In the genomic region with DNA sequence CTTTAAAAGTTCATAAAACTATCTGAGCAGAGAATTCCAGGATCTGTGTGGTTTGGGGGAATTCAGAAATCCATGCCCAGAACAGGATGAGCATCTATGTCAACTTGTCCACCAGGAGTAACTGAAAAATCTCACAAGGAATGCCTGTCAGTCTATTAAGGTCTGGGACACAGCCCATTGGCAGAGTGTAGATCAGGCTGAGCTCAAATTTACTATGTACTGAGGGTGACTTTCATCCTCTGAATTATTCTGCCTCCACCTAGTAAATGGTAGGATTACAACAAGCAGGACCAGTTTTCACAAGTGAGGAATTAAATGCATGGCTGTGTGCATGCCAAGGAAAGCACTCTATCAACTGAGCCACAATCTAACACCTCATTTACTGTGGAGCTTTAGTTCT, we compare ENCODE assay signal across 11 mouse cellular contexts. TPM values are rescaled to one million over a fixed set of nuclear protein-coding genes. Genes with fewer than 3 reads are reported as not detected.
DNase-seq lines count a peak whose midpoint lies in the region; ATAC-seq and TF ChIP-seq lines count a peak whose summit lies in the region.
"Had no signal": no experiment of that assay in that cellular context is flagged by ENCODE, and none has a peak within 500 bp of the region (broad histone marks: within the 10 kb centered on the region; RNA-seq: fewer than 3 reads in every experiment).

No protein-coding gene starts in this region.

- H3K4me2 ChIP-seq in forebrain, embryonic 13.5 days, result peak overlapping the region; percentile 12; the same call in 1 of the 2 replicates
- H3K4me2 ChIP-seq in forebrain, embryonic 11.5 days (ENCODE audit: low read depth, low read length, severe bottlenecking), result no peak overlapping the region
- H3K4me2 ChIP-seq in lung, embryonic 15.5 days, result no peak overlapping the region
- no peak overlapping the region for H3K4me2 ChIP-seq in hindbrain, postnatal 0 days (ENCODE audit: low read depth, low read length)
- no peak overlapping the region for H3K4me2 ChIP-seq in stomach, embryonic 16.5 days (ENCODE audit: low read depth, low read length)

- H3K9me3 ChIP-seq in forebrain, embryonic 13.5 days (replicated peaks), result no peaks in the 10 kb centered on the region
- H3K9me3 ChIP-seq in forebrain, embryonic 11.5 days (ENCODE audit: control insufficient read depth, low read length), result no peaks in the 10 kb centered on the region
- H3K9me3 ChIP-seq in lung, embryonic 15.5 days, result no peaks in the 10 kb centered on the region
- H3K9me3 ChIP-seq in hindbrain, postnatal 0 days (ENCODE audit: low read length), result no peaks in the 10 kb centered on the region
- no peaks in the 10 kb centered on the region; the same call in 1 of the 2 replicates for H3K9me3 ChIP-seq in stomach, embryonic 16.5 days (replicated peaks; ENCODE audit: control insufficient read depth, low read length)

- no peak overlapping the region for H3K9ac ChIP-seq in forebrain, embryonic 13.5 days
- no peak overlapping the region for H3K9ac ChIP-seq in forebrain, embryonic 11.5 days (ENCODE audit: low read length)
- H3K9ac ChIP-seq in lung, embryonic 15.5 days, result no peak overlapping the region
- H3K9ac ChIP-seq in hindbrain, postnatal 0 days (replicated peaks; ENCODE audit: low read length), result no peak overlapping the region
- H3K9ac ChIP-seq in stomach, embryonic 16.5 days (ENCODE audit: low read length), result no peak overlapping the region

- peaks cover 7% of the 10 kb centered on the region for H3K36me3 ChIP-seq in forebrain, embryonic 13.5 days (ENCODE audit: poor library complexity, severe bottlenecking)
- H3K36me3 ChIP-seq in forebrain, embryonic 11.5 days (ENCODE audit: control insufficient read depth, insufficient read depth, low read length), result no peaks in the 10 kb centered on the region
- H3K36me3 ChIP-seq in lung, embryonic 15.5 days, result peaks cover 5% of the 10 kb centered on the region
- H3K36me3 ChIP-seq in hindbrain, postnatal 0 days (ENCODE audit: insufficient read depth, low read length), result no peaks in the 10 kb centered on the region
- H3K36me3 ChIP-seq in stomach, embryonic 16.5 days (ENCODE audit: control insufficient read depth, insufficient read depth, low read length), result no peaks in the 10 kb centered on the region

- peak overlapping the region; percentile 88 for H3K27ac ChIP-seq in forebrain, embryonic 13.5 days
- no peak overlapping the region for H3K27ac ChIP-seq in forebrain, embryonic 11.5 days (ENCODE audit: low read depth, low read length)
- peak overlapping the region; percentile 59 for H3K27ac ChIP-seq in lung, embryonic 15.5 days
- H3K27ac ChIP-seq in hindbrain, postnatal 0 days, result peak overlapping the region; percentile 60; the same call in 1 of the 2 replicates
- H3K27ac ChIP-seq in stomach, embryonic 16.5 days (ENCODE audit: low read length), result peak overlapping the region; percentile 71; the same call in 1 of the 2 replicates

- no peak for DNase-seq in forebrain, embryonic 11.5 days (ENCODE audit: low spot score)
- DNase-seq in lung, postnatal 14 days, result no peak
- DNase-seq in hindbrain, postnatal 0 days (ENCODE audit: low spot score), result no peak
- no peak for DNase-seq in adrenal gland, adult 18-20 months (ENCODE audit: low spot score in 2 of 2)
- DNase-seq in spleen, postnatal 14 days (ENCODE audit: low spot score in 2 of 2), result no peak
- DNase-seq: adrenal gland, postnatal 10 days; spleen, adult 18-20 months; thymus, postnatal 36 days had no signal

- H3K4me1 ChIP-seq in forebrain, embryonic 13.5 days, result peaks cover 23% of the 10 kb centered on the region
- H3K4me1 ChIP-seq in forebrain, embryonic 11.5 days (replicated peaks; ENCODE audit: control insufficient read depth, insufficient read depth, low read length), result no peaks in the 10 kb centered on the region
- peaks cover 18% of the 10 kb centered on the region for H3K4me1 ChIP-seq in lung, embryonic 15.5 days
- no peaks in the 10 kb centered on the region for H3K4me1 ChIP-seq in hindbrain, postnatal 0 days (ENCODE audit: insufficient read depth, low read length)
- peaks cover 15% of the 10 kb centered on the region for H3K4me1 ChIP-seq in stomach, embryonic 16.5 days (ENCODE audit: control insufficient read depth, insufficient read depth, low read length)

- H3K4me3 ChIP-seq in forebrain, embryonic 13.5 days, result no peak overlapping the region
- H3K4me3 ChIP-seq in forebrain, embryonic 11.5 days (ENCODE audit: low read depth, low read length), result no peak overlapping the region
- no peak overlapping the region for H3K4me3 ChIP-seq in lung, embryonic 15.5 days
- no peak overlapping the region for H3K4me3 ChIP-seq in hindbrain, postnatal 0 days (ENCODE audit: low read length)
- no peak overlapping the region for H3K4me3 ChIP-seq in stomach, embryonic 16.5 days (replicated peaks; ENCODE audit: low read length)

- no peak for TF ChIP-seq CTCF in hindbrain, postnatal 0 days (IDR thresholded peaks at IDR 0.05; ENCODE audit: low read depth)

- 0 out of 2 replicates have a peak, but pooled peaks have one; percentile 7 for ATAC-seq in forebrain, embryonic 13.5 days
- no peak for ATAC-seq in forebrain, embryonic 11.5 days (replicated peaks; ENCODE audit: low FRiP score)
- ATAC-seq in lung, embryonic 15.5 days (ENCODE audit: borderline replicate concordance, extremely low read depth, low FRiP score, low TSS enrichment), result no peak
- ATAC-seq in hindbrain, postnatal 0 days, result no peak
- no peak for ATAC-seq in stomach, embryonic 16.5 days (ENCODE audit: insufficient read depth, low FRiP score)

- H3K27me3 ChIP-seq in forebrain, embryonic 13.5 days, result no peaks in the 10 kb centered on the region
- H3K27me3 ChIP-seq in forebrain, embryonic 11.5 days (ENCODE audit: control insufficient read depth, insufficient read depth, low read length), result no peaks in the 10 kb centered on the region
- H3K27me3 ChIP-seq in lung, embryonic 15.5 days, result no peaks in the 10 kb centered on the region
- no peaks in the 10 kb centered on the region for H3K27me3 ChIP-seq in hindbrain, postnatal 0 days (ENCODE audit: insufficient read depth, low read length)
- no peaks in the 10 kb centered on the region for H3K27me3 ChIP-seq in stomach, embryonic 16.5 days (ENCODE audit: control insufficient read depth, insufficient read depth, low read length)

RNA-seq across cellular contexts. Expression of a gene that starts 9.3 kb away (rescaled TPM):
- polyA plus RNA-seq in forebrain, embryonic 13.5 days (2015; fragmentation: Nextera tagmentation; extraction: Ambion mirVana), result 47.9 and 49.3 TPM in 2 replicates
- 52.6 and 55.9 TPM in 2 replicates for polyA plus RNA-seq in forebrain, embryonic 11.5 days (2014; fragmentation: Nextera tagmentation; extraction: Ambion mirVana)
- 35.4 and 38.4 TPM in 2 replicates for polyA plus RNA-seq in lung, embryonic 15.5 days (2015; fragmentation: Nextera tagmentation; extraction: Ambion mirVana)
- 174 and 191 TPM in 2 replicates for total RNA-seq in hindbrain, postnatal 0 days (2014; rRNA removed)
- 29.3 and 32.4 TPM in 2 replicates for polyA plus RNA-seq in hindbrain, postnatal 0 days (2015; fragmentation: Nextera tagmentation; extraction: Ambion mirVana)
- polyA plus RNA-seq in stomach, embryonic 16.5 days (2015; fragmentation: Nextera tagmentation; extraction: Ambion mirVana), result 24.7 and 27.3 TPM in 2 replicates
- 100 to 1,000 TPM; 158 to 167 TPM for total RNA-seq in adrenal gland, adult 18-20 months (2021)

RNA-seq across cellular contexts. Expression of a gene that starts 17.2 kb away (rescaled TPM):
- 69.5 and 71.4 TPM in 2 replicates for polyA plus RNA-seq in forebrain, embryonic 13.5 days (2015; fragmentation: Nextera tagmentation; extraction: Ambion mirVana)
- 66.4 and 67.5 TPM in 2 replicates for polyA plus RNA-seq in forebrain, embryonic 11.5 days (2014; fragmentation: Nextera tagmentation; extraction: Ambion mirVana)
- polyA plus RNA-seq in lung, embryonic 15.5 days (2015; fragmentation: Nextera tagmentation; extraction: Ambion mirVana), result 61.6 and 65.6 TPM in 2 replicates
- total RNA-seq in hindbrain, postnatal 0 days (2014; rRNA removed), result 56.9 and 59.0 TPM in 2 replicates
- polyA plus RNA-seq in hindbrain, postnatal 0 days (2015; fragmentation: Nextera tagmentation; extraction: Ambion mirVana), result 58.7 and 59.6 TPM in 2 replicates
- 67.5 and 73.8 TPM in 2 replicates for polyA plus RNA-seq in stomach, embryonic 16.5 days (2015; fragmentation: Nextera tagmentation; extraction: Ambion mirVana)
- total RNA-seq in adrenal gland, adult 18-20 months (2021), result 10 to 100 TPM; 47.1 to 70.2 TPM

RNA-seq across cellular contexts. Expression of a gene that starts 48.5 kb away (rescaled TPM):
- 45.8 and 51.1 TPM in 2 replicates for polyA plus RNA-seq in forebrain, embryonic 13.5 days (2015; fragmentation: Nextera tagmentation; extraction: Ambion mirVana)
- polyA plus RNA-seq in forebrain, embryonic 11.5 days (2014; fragmentation: Nextera tagmentation; extraction: Ambion mirVana), result 36.2 and 39.9 TPM in 2 replicates
- 45.6 and 46.2 TPM in 2 replicates for polyA plus RNA-seq in lung, embryonic 15.5 days (2015; fragmentation: Nextera tagmentation; extraction: Ambion mirVana)
- 75.4 and 87.0 TPM in 2 replicates for total RNA-seq in hindbrain, postnatal 0 days (2014; rRNA removed)
- 27.7 and 28.0 TPM in 2 replicates for polyA plus RNA-seq in hindbrain, postnatal 0 days (2015; fragmentation: Nextera tagmentation; extraction: Ambion mirVana)
- 49.4 and 49.5 TPM in 2 replicates for polyA plus RNA-seq in stomach, embryonic 16.5 days (2015; fragmentation: Nextera tagmentation; extraction: Ambion mirVana)
- 10 to 100 TPM; 96.2 to 96.7 TPM for total RNA-seq in adrenal gland, adult 18-20 months (2021)
